Mouse (Mus musculus): ENCODE measurements around the gene Wdr76.
"Not testable (repeated sequence)": the region's sequence is repeated elsewhere in the genome, so short reads cannot be mapped to it uniquely, and the experiment has no call there.

Wdr76 gene

DNA sequence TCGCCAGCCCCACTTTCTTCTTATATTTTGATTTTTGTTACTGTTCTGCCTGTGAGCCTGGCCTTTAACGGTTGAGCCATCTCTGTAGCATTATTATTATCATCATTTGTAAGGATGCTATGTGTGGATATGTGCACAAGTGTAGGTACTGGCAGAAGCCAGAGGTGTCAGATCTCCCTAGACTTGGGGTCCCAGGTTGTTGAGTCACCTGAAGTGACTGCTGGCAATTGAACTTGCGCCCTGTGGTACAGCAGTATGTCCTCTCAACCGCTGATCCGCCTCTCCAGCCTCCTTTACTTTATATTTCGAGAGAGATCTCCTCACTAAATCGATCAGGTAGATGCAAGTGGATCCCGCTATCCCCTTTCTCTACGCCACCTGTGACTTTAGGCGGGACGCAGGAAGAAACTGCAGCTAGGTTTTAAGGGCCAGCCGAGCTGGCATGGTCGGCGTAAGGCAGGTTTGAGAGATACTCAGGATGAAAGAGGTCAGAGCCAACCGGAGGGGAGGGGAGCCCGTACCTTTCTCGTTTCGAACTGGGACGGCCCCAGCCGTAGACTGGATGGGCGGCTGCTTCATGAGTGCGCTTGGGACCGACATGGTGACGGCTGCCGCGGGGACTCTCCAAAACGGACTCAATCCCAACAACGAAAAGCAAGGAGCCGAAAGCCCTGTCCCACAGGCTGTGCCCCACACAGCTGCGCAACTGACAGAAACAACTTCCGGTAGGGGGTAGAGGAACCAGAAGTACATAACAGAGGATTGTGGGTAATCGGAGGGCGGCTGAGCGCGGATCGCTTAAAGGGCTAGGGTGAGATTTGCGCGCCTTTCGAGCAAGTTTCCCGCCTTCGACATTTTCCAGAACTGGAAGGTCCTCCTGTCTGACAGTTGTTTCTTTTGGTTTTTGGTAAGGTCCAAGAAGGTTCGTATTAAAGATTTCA, at the start of gene Wdr76, which contains the start of gene Mfap1a:
Gene Wdr76 (plus strand): TSS at position 782 of the 941 bp plus-strand sequence.
Gene Mfap1a (minus strand): TSS at position 724 of the 941 bp plus-strand sequence.
- peak; percentile 81 for DNase-seq (ENCODE audit: low read depth, low spot score)

DNA sequence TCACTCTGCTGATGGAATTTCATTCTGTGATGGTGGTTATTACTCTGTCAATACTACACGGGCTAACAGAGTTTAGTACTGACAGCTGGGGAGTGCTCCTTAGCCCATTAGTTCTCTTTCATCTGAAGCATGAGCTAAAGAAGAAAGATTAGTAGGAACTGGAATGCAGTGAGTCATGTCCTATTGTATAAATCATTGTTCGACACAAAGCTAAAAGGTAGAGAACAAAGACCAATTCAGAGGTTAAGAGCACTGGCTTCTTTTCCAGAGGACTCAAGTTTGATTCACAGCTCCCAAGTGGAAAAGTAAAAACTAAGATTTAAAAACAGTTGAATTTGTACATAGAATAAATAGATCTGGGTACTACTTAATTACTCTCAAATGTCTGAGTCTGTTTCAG, 46.5 kb upstream of the Wdr76 start:
- DNase-seq (ENCODE audit: low read depth, low spot score), result no peak

DNA sequence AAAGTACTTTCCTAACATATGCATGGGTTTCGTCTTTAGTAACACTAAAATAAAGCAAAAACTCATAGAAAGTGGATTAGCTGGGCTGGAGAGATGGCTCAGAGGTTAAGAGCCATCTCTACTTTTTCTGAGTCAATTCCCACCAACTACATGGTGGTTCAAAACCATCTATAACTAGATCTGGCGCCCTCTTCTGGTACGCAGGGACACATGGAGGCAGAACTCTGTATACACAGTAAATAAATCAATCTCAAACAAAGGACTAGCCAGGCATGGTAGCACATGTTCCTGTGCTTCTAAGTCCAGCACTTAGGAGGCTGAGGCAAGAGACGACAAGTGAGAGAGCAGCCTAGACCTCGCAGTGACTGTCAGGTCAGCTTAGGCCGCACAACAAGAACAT, 37.5 kb upstream of the Wdr76 start:
- not testable (repeated sequence) for DNase-seq (ENCODE audit: low read depth, low spot score)

DNA sequence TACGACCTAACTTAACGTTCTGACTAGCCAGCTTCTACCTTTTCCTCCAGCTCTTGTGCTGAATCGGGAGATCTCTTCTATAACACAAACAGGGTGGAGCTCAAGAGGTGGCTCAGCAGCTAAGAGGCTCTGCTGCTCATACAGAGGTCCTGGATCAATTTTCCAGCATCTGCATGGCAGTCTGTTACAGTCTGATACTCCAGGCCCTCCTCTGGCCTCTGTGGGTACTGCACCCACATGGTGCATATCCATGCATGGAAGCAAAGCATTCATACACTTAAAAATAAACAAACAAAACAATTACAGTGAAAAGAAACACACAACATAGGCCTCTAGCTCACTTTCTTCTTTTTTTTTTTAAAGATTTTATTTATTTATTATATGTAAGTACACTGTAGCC, 33.7 kb upstream of the Wdr76 start:
- not testable (repeated sequence) for DNase-seq (ENCODE audit: low read depth, low spot score)

- DNase-seq (ENCODE audit: low read depth, low spot score), result peak; percentile 81
Observed at GRCm38 (mm10) chr2:121473301-121474179, 33.0 kb upstream of the Wdr76 start, which contains the start of gene Mfap1b. Gene Mfap1b, minus strand, starts transcription at chr2:121474067.

- no peak for DNase-seq (ENCODE audit: low read depth, low spot score)
Observed at GRCm38 (mm10) chr2:121474180-121474535, 32.4 kb upstream of the Wdr76 start.

GRCm38 (mm10) chr2:121475306-121475705, 31.2 kb upstream of the Wdr76 start:
- DNase-seq (ENCODE audit: low read depth, low spot score), result not testable (repeated sequence)

- DNase-seq (ENCODE audit: low read depth, low spot score), result no peak
Observed at GRCm38 (mm10) chr2:121477491-121478266, 28.8 kb upstream of the Wdr76 start.

DNA sequence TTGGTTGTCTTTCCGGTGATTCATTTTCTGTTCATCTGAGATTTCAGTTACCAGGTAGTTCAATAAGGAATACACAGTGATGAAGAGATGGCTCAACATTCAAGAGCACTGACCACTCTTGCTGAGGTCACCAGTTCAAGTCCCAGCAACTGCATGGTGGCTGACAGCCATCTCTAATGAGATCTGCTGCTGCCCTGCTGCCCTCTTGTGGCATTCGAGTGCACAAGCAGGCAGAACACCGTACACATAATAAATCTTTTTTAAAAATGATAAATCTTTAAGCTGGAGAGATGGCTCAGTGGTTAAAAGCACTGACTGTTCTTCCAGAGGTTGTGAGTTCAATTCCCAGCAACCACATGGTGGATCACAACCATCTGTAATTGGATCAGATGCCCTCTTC, 26.0 kb upstream of the Wdr76 start:
- no peak for DNase-seq (ENCODE audit: low read depth, low spot score)

GRCm38 (mm10) chr2:121480916-121481315, 25.6 kb upstream of the Wdr76 start:
- DNase-seq (ENCODE audit: low read depth, low spot score), result not testable (repeated sequence)

DNA sequence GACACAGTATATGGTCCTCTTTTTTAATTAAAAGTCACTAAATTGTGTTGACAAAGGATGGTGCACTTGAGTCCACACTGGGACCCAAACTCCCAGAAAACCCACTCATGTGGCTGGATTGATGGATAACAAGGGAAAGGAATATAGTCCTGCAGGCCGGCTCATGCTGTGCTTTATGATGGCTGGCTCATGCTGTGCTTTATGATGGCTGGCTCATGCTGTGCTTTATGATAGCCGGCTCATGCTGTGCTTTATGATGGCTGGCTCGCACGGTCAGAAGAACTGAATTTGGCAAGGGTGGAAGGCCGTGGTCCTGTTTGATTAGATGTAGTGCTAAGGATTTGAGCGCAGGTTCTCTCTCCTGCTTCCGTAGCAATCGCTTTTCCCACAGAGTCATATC, 22.9 kb upstream of the Wdr76 start:
- DNase-seq (ENCODE audit: low read depth, low spot score), result no peak

DNA sequence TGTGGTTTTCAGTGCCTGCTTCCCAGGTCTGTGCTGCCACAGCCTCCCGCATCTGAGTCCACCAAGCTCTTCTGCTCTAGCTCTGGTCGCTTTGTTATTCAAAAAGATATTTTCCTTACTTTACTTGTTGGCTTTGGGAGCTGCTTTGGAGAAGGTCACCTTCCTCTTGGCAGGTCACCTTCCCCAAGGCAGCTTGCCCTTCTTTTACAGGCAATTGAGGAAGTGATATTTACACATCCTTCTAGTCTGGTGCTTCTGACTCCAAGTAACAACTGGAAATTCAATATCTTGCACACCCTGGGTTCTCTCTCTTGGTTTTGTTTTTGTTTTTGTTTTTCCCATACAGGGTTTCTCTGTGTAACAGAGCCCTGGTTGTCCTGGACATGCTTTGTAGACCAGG, 22.1 kb upstream of the Wdr76 start:
- DNase-seq (ENCODE audit: low read depth, low spot score), result not testable (repeated sequence)

DNA sequence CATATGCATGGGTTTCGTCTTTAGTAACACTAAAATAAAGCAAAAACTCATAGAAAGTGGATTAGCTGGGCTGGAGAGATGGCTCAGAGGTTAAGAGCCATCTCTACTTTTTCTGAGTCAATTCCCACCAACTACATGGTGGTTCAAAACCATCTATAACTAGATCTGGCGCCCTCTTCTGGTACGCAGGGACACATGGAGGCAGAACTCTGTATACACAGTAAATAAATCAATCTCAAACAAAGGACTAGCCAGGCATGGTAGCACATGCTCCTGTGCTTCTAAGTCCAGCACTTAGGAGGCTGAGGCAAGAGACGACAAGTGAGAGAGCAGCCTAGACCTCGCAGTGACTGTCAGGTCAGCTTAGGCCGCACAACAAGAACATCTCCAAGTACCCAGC, 5.0 kb upstream of the Wdr76 start:
- DNase-seq (ENCODE audit: low read depth, low spot score), result not testable (repeated sequence)

DNA sequence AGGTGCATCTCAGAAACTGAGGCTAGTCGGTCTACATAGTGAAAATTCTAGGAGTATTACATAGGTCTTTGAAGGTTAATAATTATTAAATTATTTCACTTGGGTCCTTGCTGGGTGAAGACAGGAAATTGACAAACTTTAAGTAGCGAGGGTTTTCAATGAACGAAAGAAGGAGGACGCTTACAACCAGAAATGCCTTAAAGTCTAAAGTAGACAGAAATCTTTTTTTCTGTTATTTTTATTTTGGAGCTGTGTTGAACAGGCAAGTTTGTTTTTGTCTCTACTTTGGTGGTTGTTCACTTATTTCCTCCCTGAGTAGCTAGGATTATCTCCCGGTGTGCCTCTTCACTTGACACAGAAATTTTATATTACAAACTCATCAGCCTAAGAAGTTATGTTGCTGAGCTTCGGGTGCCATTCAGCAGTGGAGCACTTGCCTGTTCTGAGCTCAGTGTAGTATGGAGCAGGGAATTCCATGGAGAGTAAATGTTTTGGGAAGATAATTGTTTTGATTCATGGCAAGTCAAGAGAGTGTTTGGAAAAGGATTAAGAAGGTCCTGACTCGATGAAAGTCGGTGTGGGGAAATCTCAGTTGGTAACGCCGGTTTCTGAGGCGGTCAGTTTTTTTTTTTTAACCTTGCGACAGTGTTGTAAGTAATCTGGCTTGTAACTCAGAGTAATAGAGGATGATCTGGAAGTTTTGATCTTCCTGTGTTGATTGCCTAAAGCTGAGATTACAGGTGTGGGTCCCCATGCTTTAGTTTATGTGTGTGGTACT, 839 bp downstream of the Wdr76 start:
- no peak for DNase-seq (ENCODE audit: low read depth, low spot score)

GRCm38 (mm10) chr2:121507951-121508330, 1.4 kb downstream of the Wdr76 start:
- DNase-seq (ENCODE audit: low read depth, low spot score), result no peak

DNA sequence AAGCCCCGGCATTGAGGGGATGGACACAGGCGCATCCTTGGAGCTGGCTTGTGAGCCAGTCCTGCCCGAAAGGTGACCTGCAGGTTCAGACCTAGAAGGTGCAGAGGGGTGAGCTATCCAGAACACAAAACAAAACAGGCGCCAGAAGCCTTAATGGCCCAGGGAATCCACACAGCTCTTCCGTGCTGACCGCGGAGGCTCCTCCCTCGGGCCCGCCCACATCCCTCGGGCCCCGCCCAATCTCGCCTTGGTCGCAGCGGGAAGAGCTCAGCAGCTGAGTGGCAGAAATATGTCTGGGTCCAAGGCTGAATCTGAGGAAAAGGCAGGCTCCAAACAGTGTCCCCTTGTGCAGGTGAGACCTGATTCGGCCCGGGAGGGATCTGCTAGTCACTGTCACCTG, 3.1 kb downstream of the Wdr76 start:
- no peak for DNase-seq (ENCODE audit: low read depth, low spot score)

- no peak for DNase-seq (ENCODE audit: low read depth, low spot score)
Observed at GRCm38 (mm10) chr2:121511401-121511800, 4.9 kb downstream of the Wdr76 start.

GRCm38 (mm10) chr2:121512991-121513765, 6.7 kb downstream of the Wdr76 start:
- not testable (repeated sequence) for DNase-seq (ENCODE audit: low read depth, low spot score)

- DNase-seq (ENCODE audit: low read depth, low spot score), result no peak
Observed at GRCm38 (mm10) chr2:121514211-121514610, 7.7 kb downstream of the Wdr76 start.

DNA sequence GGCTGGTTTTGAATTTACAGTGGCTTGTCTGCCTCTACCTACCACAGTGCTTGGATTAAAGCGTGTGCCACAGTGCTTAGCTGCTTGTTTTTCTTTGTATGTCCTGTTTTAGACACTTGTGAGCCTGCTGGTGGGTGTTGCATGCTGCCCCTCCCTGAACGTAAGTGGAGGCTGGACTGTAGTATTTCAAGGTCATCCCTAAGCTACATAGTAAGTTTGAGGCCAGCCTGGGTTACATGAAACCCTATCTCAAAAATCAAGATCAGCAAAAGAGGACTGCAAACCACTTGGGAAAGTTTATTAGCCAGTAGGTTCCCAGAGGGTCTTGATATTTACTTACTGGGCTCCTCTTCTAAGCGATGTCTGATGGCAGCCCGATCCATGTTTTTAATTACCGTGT, 11.6 kb downstream of the Wdr76 start:
- DNase-seq (ENCODE audit: low read depth, low spot score), result no peak

All from retina, adult 2 months (tissue).